Mouse (Mus musculus): ENCODE data around the gene Fyn. TPM values are rescaled to one million over a fixed set of nuclear protein-coding genes. Genes with fewer than 3 reads are reported as not detected.

Gene Fyn
- polyA plus RNA-seq, 1 experiment from 2014 or later: 22.4 TPM

DNA sequence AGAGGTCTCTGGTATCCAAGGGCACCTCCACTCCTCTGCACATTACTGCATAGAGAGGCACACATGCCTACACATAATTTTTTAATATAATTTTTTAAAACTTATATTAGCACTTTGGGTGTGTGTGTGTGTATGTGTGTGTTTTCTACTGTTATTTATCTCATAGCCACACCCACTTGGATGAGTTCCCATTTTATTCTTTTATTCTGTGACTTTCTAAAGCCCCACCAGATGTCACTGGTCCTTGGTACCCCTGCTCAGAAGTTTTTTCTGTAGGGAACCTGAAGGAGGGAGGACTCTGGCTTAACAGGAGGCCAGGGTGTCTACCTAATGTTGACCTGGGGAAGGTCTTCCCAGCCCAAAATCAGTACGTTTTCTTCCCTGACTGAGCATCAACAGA lies 152.7 kb downstream of the Fyn start:
- no peak for ATAC-seq (ENCODE audit: low FRiP score, low TSS enrichment)
- WGBS: 48% methylated on average over 1 of the region's 1 CpGs
- H3K36me3 ChIP-seq (ENCODE audit: insufficient read depth, low read length): peaks cover 6% of the 10 kb centered on the region; the same call in 1 of the 2 replicates
- peaks cover 32% of the 10 kb centered on the region for H3K4me1 ChIP-seq (ENCODE audit: insufficient read depth, low read length)
- no peak overlapping the region for H3K27ac ChIP-seq (ENCODE audit: low read length)
- H3K27me3 ChIP-seq (ENCODE audit: insufficient read depth, low read length): no peaks in the 10 kb centered on the region
- no peak overlapping the region for H3K9ac ChIP-seq (replicated peaks; ENCODE audit: low read length)
- H3K9me3 ChIP-seq (ENCODE audit: low read length): no peaks in the 10 kb centered on the region
- no peak overlapping the region for H3K4me2 ChIP-seq (replicated peaks; ENCODE audit: low read depth, low read length)
- no peak overlapping the region for H3K4me3 ChIP-seq (ENCODE audit: low read length)

DNA sequence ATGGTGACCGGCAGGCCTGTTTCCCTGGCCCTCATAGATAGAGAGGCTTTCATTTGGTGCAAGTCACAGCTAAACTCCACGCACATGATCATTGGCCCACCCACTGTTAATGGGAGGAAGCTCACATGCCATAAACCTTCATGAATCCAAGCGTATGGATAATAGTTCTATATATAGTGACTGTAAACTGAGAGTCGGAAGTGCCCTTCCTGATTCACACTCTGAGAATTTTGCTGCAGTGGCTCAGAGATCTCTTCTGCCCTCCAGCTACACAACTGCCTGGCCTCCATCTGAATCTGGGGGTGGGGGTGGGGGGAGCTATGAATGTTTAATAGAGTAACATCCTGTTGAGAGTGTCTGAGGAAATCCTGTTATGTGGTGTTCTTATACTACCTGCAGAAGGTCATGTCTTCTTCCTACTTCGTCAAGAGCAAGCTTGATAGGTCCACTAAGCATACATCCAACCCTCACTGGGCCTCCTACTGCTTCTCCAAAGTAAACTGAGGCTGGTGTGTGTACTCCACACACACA lies 153.3 kb downstream of the Fyn start:
- Histone ChIP-seq H3K27ac (ENCODE audit: low read length) (no peak overlapping the region), H3K4me1 (ENCODE audit: insufficient read depth, low read length) (peaks cover 36% of the 10 kb centered on the region), H3K27me3 (ENCODE audit: insufficient read depth, low read length) (no peaks in the 10 kb centered on the region), H3K4me3 (ENCODE audit: low read length) (no peak overlapping the region), H3K36me3 (ENCODE audit: insufficient read depth, low read length) (peaks cover 5% of the 10 kb centered on the region; the same call in 1 of the 2 replicates), H3K4me2 (replicated peaks; ENCODE audit: low read depth, low read length) (no peak overlapping the region), H3K9me3 (ENCODE audit: low read length) (no peaks in the 10 kb centered on the region), H3K9ac (replicated peaks; ENCODE audit: low read length) (no peak overlapping the region)
- WGBS: 66% methylated on average over 5 of the region's 5 CpGs
- ATAC-seq (ENCODE audit: low FRiP score, low TSS enrichment): no peak

DNA sequence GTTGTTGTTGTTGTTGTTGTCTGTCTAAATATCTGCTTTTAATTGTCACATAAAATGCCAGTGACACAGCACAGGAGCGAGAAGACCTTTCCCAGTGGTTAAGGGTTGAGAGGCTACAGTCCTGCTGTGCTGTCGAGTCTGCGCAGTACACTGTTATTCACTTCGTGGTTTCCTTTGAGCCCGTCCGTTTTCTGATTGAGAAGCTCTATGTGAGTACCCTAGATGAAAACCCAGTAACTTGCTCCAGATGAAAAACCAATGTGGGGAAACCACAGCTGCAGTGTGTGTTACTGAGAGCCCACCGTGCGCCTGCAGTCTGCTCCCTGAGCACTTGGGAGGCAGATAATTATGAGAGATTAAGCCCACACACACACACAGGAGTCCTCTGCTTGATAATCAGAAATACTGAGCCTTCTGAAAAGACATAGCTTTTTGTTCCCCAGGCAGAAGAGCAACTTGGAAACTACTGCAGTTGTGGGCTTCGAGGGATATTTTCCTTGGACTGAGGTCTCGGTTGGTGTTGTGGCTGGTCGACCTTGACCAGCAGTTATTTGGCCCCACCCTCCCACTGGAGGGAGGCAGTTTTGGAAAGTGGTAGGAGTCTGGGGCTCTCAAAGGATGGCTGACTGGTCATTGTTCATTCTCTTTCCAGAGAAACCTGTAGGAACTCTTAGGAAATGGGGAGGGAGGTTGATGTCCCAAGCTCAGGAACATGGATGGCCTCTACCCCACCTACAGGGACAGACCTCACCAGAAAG lies 154.4 kb downstream of the Fyn start:
- WGBS: 57% methylated on average over 11 of the region's 11 CpGs
- H3K27ac ChIP-seq (ENCODE audit: low read length): 0 out of 2 replicates have a peak overlapping the region, but pooled peaks have one; percentile 12

DNA sequence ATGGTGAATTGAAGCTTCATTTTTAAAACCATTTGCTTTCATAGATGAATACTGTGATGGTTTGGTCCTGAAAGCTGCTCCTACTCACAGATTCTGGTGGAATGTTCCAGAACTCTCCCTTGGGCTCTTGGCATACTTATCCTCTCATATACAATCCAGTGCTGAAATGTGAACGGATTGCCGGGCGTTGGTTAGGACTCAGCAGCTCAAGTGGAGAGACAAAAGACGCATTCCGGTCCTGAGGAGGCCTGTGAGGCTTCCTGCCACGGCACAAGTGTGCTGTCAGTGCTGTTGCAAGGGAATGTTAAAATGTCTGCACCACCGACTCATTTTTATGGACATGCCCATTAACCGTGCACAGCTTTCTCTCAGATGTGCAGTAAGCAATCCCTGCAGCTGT lies 155.7 kb downstream of the Fyn start:
- no peak overlapping the region for H3K9ac ChIP-seq (replicated peaks; ENCODE audit: low read length)
- H3K27me3 ChIP-seq (ENCODE audit: insufficient read depth, low read length): no peaks in the 10 kb centered on the region
- peaks cover 5% of the 10 kb centered on the region; the same call in 1 of the 2 replicates for H3K36me3 ChIP-seq (ENCODE audit: insufficient read depth, low read length)
- H3K4me3 ChIP-seq (ENCODE audit: low read length): no peak overlapping the region
- no peak overlapping the region for H3K27ac ChIP-seq (ENCODE audit: low read length)
- ATAC-seq (ENCODE audit: low FRiP score, low TSS enrichment): no peak
- H3K4me2 ChIP-seq (replicated peaks; ENCODE audit: low read depth, low read length): no peak overlapping the region
- H3K4me1 ChIP-seq (ENCODE audit: insufficient read depth, low read length): peaks cover 45% of the 10 kb centered on the region
- no peaks in the 10 kb centered on the region for H3K9me3 ChIP-seq (ENCODE audit: low read length)
- WGBS: 37% methylated on average over 8 of the region's 8 CpGs

More for the DNA sequence above, 154.4 kb downstream of the Fyn start:
- peaks cover 5% of the 10 kb centered on the region; the same call in 1 of the 2 replicates for H3K36me3 ChIP-seq (ENCODE audit: insufficient read depth, low read length)
- no peak overlapping the region for H3K4me3 ChIP-seq (ENCODE audit: low read length)
- H3K4me2 ChIP-seq (replicated peaks; ENCODE audit: low read depth, low read length): no peak overlapping the region
- no peak for ATAC-seq (ENCODE audit: low FRiP score, low TSS enrichment)
- H3K9ac ChIP-seq (replicated peaks; ENCODE audit: low read length): no peak overlapping the region
- no peaks in the 10 kb centered on the region for H3K9me3 ChIP-seq (ENCODE audit: low read length)
- peaks cover 42% of the 10 kb centered on the region for H3K4me1 ChIP-seq (ENCODE audit: insufficient read depth, low read length)
- no peaks in the 10 kb centered on the region for H3K27me3 ChIP-seq (ENCODE audit: insufficient read depth, low read length)

DNA sequence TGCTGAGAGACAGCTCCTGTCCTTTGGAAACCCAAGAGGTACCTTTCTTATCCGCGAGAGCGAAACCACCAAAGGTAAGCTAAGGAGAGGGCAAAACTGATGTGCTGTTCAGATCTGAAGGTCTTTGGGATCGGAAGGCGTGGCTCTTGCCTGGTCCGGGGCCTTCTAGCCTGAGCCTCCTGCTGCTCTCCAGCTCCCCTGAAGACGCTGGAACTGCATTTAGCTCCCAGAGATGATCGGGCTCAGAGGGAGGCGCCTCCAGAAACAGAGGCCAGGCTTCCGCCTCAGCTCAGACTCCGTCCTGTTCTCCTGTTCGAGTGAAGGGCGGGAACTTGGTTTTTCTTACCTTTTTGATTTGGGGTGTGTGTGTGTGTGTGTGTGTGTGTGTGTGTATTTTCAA lies 156.8 kb downstream of the Fyn start:
- no peaks in the 10 kb centered on the region for H3K27me3 ChIP-seq (ENCODE audit: insufficient read depth, low read length)
- no peak overlapping the region for H3K9ac ChIP-seq (replicated peaks; ENCODE audit: low read length)
- no peak overlapping the region for H3K4me2 ChIP-seq (replicated peaks; ENCODE audit: low read depth, low read length)
- peaks cover 45% of the 10 kb centered on the region for H3K4me1 ChIP-seq (ENCODE audit: insufficient read depth, low read length)
- H3K36me3 ChIP-seq (ENCODE audit: insufficient read depth, low read length): peaks cover 5% of the 10 kb centered on the region; the same call in 1 of the 2 replicates
- ATAC-seq (ENCODE audit: low FRiP score, low TSS enrichment): no peak
- WGBS: 91% methylated on average over 13 of the region's 13 CpGs
- no peak overlapping the region for H3K4me3 ChIP-seq (ENCODE audit: low read length)
- H3K27ac ChIP-seq (ENCODE audit: low read length): no peak overlapping the region
- no peaks in the 10 kb centered on the region for H3K9me3 ChIP-seq (ENCODE audit: low read length)

DNA sequence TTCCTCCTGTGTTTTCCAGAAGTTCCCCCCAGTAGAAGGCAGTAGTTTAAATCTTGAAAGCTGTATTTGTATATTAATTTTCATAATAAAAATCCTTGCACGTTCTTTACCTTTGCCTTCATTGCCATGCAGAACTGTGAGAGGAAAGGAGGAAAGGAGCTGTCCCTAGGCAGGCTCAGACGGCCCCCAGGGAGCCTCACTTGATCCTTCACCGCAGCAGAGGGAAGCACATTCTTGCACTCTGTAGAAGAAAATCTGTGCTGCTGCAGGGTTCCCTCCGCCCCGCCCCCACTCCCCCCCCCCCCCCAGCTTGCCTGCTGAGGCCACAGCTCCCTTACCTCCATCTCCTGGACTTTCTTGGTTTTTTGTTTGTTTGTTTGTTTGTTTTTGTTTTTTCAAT lies 158.5 kb downstream of the Fyn start:
- Histone ChIP-seq H3K9me3 (ENCODE audit: low read length) (no peaks in the 10 kb centered on the region), H3K4me1 (ENCODE audit: insufficient read depth, low read length) (peaks cover 42% of the 10 kb centered on the region), H3K27ac (ENCODE audit: low read length) (no peak overlapping the region), H3K36me3 (ENCODE audit: insufficient read depth, low read length) (peaks cover 5% of the 10 kb centered on the region; the same call in 1 of the 2 replicates), H3K4me3 (ENCODE audit: low read length) (no peak overlapping the region), H3K9ac (replicated peaks; ENCODE audit: low read length) (no peak overlapping the region), H3K4me2 (replicated peaks; ENCODE audit: low read depth, low read length) (no peak overlapping the region), H3K27me3 (ENCODE audit: insufficient read depth, low read length) (no peaks in the 10 kb centered on the region)
- 50% methylated on average over 4 of the region's 5 CpGs for WGBS
- ATAC-seq (ENCODE audit: low FRiP score, low TSS enrichment): no peak

DNA sequence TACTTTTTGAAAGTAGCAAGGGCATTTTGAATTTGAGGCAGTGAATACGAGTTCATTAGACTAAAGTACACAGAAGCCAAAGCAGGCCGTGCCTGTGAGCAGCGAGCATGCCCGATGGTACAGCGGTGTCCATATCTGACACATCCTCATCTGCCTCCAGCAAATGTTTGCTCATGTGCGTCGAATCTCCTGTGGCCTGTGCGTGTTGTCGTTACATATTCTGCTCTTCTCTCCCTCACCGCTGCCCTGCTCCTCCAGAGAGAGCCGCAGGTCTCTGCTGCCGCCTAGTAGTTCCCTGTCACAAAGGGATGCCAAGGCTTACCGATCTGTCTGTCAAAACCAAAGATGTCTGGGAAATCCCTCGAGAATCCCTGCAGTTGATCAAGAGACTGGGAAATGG lies 160.5 kb downstream of the Fyn start:
- peaks cover 5% of the 10 kb centered on the region; the same call in 1 of the 2 replicates for H3K36me3 ChIP-seq (ENCODE audit: insufficient read depth, low read length)
- no peak overlapping the region for H3K4me2 ChIP-seq (replicated peaks; ENCODE audit: low read depth, low read length)
- H3K9ac ChIP-seq (replicated peaks; ENCODE audit: low read length): no peak overlapping the region
- WGBS: 76% methylated on average over 14 of the region's 14 CpGs
- H3K27me3 ChIP-seq (ENCODE audit: insufficient read depth, low read length): no peaks in the 10 kb centered on the region
- no peaks in the 10 kb centered on the region for H3K9me3 ChIP-seq (ENCODE audit: low read length)
- H3K4me1 ChIP-seq (ENCODE audit: insufficient read depth, low read length): peaks cover 39% of the 10 kb centered on the region
- no peak overlapping the region for H3K4me3 ChIP-seq (ENCODE audit: low read length)
- H3K27ac ChIP-seq (ENCODE audit: low read length): no peak overlapping the region
- ATAC-seq (ENCODE audit: low FRiP score, low TSS enrichment): no peak

DNA sequence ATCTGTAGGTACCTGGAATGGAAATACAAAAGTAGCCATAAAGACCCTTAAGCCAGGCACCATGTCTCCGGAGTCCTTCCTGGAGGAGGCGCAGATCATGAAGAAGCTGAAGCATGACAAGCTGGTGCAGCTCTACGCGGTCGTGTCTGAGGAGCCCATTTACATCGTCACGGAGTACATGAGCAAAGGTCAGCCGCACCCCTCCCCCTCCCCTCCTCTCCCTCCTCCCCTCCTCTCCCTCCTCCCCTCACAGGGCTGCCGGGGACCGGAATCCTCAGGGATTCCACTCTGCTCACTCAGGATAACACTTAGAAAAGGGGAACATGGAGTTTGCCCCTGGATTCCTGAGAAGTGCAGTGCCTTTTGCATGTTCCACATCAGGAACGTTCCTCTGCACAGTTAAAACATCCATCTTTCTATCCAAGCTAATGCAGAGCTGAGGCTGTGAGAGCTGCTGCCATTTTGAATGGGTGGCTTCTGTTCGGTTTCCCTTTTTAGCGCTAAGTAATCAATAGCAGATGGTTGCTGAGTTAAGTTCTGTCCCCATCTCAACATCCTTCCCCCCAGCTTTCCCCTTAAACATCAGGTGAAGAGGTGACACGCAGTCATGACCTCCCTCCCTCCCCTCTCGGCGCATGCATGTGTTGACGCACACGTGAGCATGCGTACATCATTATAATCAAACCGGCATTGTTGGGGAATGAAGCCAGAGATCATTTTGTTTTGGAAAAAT lies 163.5 kb downstream of the Fyn start:
- peaks cover 46% of the 10 kb centered on the region for H3K4me1 ChIP-seq (ENCODE audit: insufficient read depth, low read length)
- H3K9ac ChIP-seq (replicated peaks; ENCODE audit: low read length): no peak overlapping the region
- H3K27ac ChIP-seq (ENCODE audit: low read length): peak overlapping the region; percentile 68

DNA sequence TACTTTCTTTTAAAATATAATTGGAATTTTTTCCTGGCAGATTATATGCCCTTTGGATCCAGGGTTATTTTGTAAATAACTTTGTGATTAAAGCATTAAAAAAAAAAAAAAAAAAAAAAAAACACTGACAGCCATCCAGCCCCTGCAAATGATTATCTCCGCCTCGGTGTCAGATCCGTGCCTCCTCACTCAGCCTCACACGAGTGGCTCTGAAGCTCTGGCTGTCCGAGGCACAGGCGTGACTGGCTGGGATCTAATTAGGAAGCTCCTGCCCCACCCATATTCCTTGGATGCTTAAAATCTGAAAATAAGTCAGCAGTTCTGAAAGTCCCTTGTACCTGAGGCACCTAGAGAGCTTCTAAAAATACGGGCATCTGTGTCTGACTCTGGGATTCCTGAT lies 164.2 kb downstream of the Fyn start:
- Histone ChIP-seq H3K4me3 (ENCODE audit: low read length) (no peak overlapping the region), H3K9me3 (ENCODE audit: low read length) (no peaks in the 10 kb centered on the region), H3K27ac (ENCODE audit: low read length) (no peak overlapping the region), H3K9ac (replicated peaks; ENCODE audit: low read length) (no peak overlapping the region), H3K4me2 (replicated peaks; ENCODE audit: low read depth, low read length) (no peak overlapping the region), H3K4me1 (ENCODE audit: insufficient read depth, low read length) (peaks cover 42% of the 10 kb centered on the region), H3K36me3 (ENCODE audit: insufficient read depth, low read length) (no peaks in the 10 kb centered on the region), H3K27me3 (ENCODE audit: insufficient read depth, low read length) (no peaks in the 10 kb centered on the region)
- 57% methylated on average over 7 of the region's 7 CpGs for WGBS
- ATAC-seq (ENCODE audit: low FRiP score, low TSS enrichment): no peak

More for the DNA sequence above, 163.5 kb downstream of the Fyn start:
- H3K36me3 ChIP-seq (ENCODE audit: insufficient read depth, low read length): no peaks in the 10 kb centered on the region
- 0 out of 2 replicates have a peak, but pooled peaks have one; percentile 36 for ATAC-seq (ENCODE audit: low FRiP score, low TSS enrichment)
- 61% methylated on average over 20 of the region's 20 CpGs for WGBS
- no peaks in the 10 kb centered on the region for H3K9me3 ChIP-seq (ENCODE audit: low read length)
- no peaks in the 10 kb centered on the region for H3K27me3 ChIP-seq (ENCODE audit: insufficient read depth, low read length)
- H3K4me3 ChIP-seq (ENCODE audit: low read length): peak overlapping the region; percentile 6; the same call in 1 of the 2 replicates
- H3K4me2 ChIP-seq (replicated peaks; ENCODE audit: low read depth, low read length): peak overlapping the region; percentile 6; the same call in 1 of the 2 replicates
